Mouse (Mus musculus): Measurements from ENCODE around the gene Bap1.

Gene Bap1

DNA sequence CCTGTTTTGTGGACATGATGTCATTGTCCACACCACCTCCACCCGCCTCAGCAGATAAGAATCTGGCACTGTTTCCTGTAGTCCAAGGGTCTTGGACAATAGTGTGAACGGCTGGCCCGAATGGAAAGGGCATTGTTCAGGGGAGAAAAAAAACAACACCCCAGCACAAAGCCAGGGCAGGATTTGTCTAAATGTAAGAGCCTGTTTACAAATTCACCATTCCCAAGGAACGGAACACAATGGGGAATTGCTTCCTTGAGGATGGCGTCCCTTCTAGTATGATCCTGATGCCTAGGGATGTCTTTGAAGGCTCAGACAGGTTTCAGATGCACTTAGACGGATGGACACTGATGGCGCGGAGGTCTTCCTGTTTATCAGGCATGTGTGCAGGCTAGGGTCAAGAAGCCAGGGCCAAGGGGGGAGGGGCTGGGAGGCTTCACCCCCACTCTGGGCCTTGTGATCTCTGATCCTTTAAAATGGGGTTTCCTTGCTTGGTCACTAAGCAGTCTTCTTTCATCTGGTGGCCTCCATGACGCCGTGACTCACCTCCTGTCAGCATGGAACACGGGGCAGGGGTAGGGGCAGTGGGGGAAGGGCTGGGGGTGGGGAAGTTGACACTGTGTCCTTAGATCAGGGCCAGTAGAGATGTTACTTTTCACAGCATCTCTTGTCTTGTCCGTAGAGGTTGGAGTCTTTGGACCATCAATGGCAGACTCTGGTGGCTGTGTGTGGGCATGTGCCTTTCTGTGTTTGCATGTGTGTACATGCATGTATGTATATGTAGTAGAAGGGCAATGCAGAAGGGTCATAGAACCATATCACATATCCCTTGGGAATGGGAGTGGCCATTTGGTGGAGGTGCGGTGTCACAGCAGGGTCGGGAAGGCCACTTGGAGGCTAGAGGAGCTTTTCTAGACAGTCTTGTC is 17.9 kb upstream of the Bap1 start:
- WGBS: 83% methylated on average over 14 of the region's 14 CpGs

DNA sequence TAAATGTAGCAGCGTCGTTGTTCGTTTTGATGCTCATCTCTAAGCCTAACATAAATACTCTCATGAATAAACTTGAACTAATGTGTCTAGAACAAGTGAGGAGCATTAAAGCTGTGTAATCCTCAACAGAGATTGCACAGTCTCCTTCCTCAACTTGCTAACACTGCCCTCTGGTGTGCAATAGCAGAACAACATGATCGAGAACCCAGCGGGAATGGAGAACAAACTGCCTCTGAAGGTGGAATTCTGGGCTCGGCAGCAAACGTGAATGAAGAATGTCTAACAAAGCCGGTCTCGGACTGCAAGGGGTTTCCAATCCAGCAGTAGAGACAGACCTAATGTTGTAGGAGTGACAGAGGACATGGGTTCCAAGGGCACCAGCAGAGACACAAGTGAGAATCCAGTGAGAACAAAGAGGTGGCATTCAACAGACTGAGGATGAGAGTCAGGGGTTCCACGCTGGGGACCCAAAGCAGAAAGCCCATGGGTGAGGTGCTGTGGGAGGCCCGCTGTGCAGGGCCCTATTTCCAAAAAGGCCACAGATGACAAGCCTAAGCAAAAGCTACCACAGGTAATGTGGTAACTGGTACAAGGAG is 17.2 kb upstream of the Bap1 start:
- 10% methylated on average over 11 of the region's 11 CpGs for WGBS

GRCm38 (mm10) chr14:31237101-31237882 is 14.0 kb upstream of the Bap1 start:
- 82% methylated on average over 7 of the region's 7 CpGs for WGBS

- WGBS: 59% methylated on average over 3 of the region's 3 CpGs
Observed at GRCm38 (mm10) chr14:31240528-31240927, 10.7 kb upstream of the Bap1 start.

GRCm38 (mm10) chr14:31244777-31245176 is 6.5 kb upstream of the Bap1 start:
- WGBS: 79% methylated on average over 1 of the region's 1 CpGs

DNA sequence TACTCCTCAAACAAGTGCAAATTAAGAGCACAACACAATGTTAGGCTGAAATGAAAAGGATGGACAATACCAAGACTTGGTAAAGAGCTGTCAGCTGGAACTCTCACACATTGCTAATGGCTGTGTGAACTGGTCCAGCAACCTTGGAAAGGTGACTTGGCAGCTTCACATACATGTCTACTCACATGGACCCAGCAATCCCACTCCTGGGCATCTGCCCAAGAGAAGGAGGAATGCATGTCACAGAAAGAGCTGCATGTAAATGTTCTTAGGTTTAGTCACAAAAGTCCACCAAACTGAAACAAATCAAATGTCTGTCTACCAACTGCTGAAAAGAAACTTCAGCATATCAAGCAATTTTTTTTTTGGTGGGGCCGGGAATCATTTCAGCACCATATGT is 5.3 kb upstream of the Bap1 start:
- 80% methylated on average over 1 of the region's 1 CpGs for WGBS

DNA sequence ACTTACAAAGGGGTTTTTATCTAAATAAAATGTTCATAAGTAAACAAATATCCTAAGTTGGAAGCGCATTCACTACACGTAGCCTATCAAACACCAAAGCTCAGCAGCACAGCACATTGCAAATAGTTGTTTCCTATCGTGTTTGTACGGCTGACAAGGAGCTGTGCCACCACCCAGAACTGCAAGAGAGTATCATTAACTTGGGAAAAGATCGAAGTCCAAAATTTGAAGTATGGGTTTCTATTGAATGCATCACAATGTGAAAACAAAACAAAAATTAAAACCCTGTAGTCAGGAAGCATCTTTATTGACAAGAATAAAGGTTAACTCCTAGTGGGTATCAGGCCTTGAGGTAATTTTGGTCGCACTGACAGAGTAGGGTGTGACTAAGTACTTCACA is 2.9 kb upstream of the Bap1 start:
- WGBS: 94% methylated on average over 6 of the region's 6 CpGs

- 15% methylated on average over 38 of the region's 38 CpGs for WGBS
Observed at GRCm38 (mm10) chr14:31250222-31251083, 797 bp upstream of the Bap1 start.

DNA sequence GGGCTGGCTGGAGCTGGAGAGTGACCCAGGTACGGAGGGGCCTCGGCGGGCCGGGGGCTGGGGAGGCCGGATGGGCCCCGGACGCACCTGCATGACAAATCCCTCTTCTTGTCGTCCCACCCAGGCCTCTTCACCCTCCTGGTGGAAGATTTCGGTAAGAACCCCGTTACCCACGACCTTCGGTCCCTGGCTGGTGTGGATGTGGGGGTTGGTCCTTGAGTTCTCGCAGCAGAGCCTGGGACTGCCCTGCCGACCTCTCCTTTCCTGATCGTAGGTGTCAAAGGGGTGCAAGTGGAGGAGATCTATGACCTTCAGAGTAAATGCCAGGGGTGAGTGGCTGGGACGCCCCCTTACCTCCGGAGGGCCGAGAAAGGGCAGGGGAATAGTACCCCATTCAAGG is 376 bp downstream of the Bap1 start:
- under 1% methylated on average over 18 of the region's 18 CpGs for WGBS

DNA sequence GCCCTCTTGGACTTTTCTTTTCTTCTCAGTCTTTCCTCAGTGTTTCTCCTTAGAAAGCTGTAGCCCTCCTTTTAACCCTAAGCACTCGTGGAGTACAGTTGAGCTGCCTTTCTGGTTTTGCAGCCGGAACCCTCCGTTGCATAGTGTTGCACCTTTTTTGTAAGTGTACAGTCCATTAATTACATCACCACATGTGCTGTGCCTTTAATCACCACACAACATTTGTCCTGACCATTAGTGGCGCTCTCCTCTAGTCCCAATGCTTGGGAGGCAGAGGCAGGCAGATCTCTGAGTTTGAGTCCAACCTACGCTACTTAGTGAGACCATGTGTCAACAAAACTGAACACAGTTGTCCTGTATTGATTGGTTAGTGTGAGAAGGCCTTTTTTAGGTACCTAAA is 841 bp downstream of the Bap1 start:
- 84% methylated on average over 5 of the region's 5 CpGs for WGBS

GRCm38 (mm10) chr14:31258476-31259050 is 7.3 kb downstream of the Bap1 start:
- WGBS: 93% methylated on average over 14 of the region's 14 CpGs

DNA sequence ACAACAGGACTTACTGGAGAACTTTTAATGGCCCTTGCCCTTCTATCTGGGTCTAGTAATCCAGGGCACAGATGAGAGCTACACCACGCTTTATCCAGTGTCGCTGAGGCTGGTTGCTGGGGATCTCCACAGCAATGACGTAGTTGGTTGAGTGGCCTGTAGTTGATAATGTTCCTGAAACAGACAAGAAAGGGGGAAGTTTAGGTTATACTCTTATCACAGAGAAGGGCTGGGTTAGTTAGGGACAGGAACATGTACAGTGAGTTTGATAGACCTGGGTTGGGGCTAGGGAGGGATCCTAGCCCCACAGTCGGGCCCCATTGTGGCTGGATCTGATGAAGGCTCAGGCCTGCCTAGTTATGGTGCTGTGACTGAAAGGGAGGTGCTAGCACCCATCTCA is 9.1 kb downstream of the Bap1 start:
- WGBS: 96% methylated on average over 4 of the region's 4 CpGs

- 94% methylated on average over 9 of the region's 9 CpGs for WGBS
Observed at GRCm38 (mm10) chr14:31260932-31261331, 9.7 kb downstream of the Bap1 start.

- 66% methylated on average over 11 of the region's 11 CpGs for WGBS
Observed at GRCm38 (mm10) chr14:31267649-31268048, 16.4 kb downstream of the Bap1 start.

DNA sequence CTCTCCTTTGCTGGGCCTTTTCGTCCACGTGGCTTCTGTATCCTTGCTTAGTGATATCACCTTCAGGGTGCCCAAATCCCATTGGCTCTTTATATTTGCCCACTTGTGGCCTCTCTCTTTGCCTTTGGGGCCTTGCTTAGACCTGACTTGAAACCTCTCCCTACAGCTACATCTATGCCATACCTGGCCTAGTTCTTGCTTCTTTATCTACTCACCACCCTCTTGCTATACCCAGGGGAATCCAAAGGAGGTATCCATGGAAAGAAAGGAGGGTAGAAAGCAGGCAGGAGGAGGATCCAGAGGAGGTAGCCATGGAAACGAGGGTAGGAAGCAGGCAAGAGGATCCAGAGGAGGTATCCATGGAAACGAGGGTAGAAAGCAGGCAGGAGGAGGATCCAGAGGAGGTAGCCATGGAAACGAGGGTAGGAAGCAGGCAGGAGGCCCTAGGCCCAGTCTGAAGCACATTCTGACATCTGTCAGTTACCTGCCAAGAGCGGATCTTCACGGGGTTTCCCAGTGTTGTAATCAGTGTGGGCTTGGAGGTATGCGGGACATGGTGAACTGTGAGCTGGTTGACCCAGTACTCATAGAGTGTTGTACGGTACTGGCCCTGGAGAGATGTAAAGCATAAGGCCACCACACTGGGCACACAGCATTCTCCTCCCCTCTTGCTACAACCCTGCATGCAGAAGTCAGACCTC is 17.2 kb downstream of the Bap1 start:
- 36% methylated on average over 9 of the region's 9 CpGs for WGBS

- WGBS: 20% methylated on average over 27 of the region's 28 CpGs
Observed at GRCm38 (mm10) chr14:31269456-31270100, 18.3 kb downstream of the Bap1 start.

- 94% methylated on average over 6 of the region's 6 CpGs for WGBS
Observed at GRCm38 (mm10) chr14:31271121-31271520, 19.9 kb downstream of the Bap1 start.

- 27% methylated on average over 7 of the region's 7 CpGs for WGBS
Observed at GRCm38 (mm10) chr14:31272164-31272563, 20.9 kb downstream of the Bap1 start.

GRCm38 (mm10) chr14:31285728-31286127 is 34.5 kb downstream of the Bap1 start:
- 93% methylated on average over 8 of the region's 8 CpGs for whole genome bisulfite sequencing

Data from cerebral cortex, adult 2 months (tissue).